Mouse (Mus musculus): ENCODE results near the gene Dhx38. TPM values are rescaled to one million over a fixed set of nuclear protein-coding genes. Genes with fewer than 3 reads are reported as not detected.

Dhx38 gene
- 10 to 100 TPM in 1 of 2 experiments, 1 to 10 TPM in 1; 9.2 to 10.6 TPM for total RNA-seq (2021)
- long read RNA-seq, experiment 1, partial matches to known transcripts: 3 of 4 reads
- long read RNA-seq, experiment 1, other reads (novel, unspliced or antisense): 1 of 4 reads
- long read RNA-seq, experiment 2, full-length matches to known transcripts: 1 of 5 reads
- long read RNA-seq, experiment 2, partial matches to known transcripts: 3 of 5 reads
- long read RNA-seq, experiment 2, other reads (novel, unspliced or antisense): 1 of 5 reads

- peak; percentile 99 for DNase-seq
Observed at GRCm38 (mm10) chr8:109565498-109566333, at the start of gene Dhx38, which contains the start of gene Txnl4b. TSS of gene Dhx38 (minus strand) at chr8:109565861. TSS of gene Txnl4b (plus strand) at chr8:109565892.

DNA sequence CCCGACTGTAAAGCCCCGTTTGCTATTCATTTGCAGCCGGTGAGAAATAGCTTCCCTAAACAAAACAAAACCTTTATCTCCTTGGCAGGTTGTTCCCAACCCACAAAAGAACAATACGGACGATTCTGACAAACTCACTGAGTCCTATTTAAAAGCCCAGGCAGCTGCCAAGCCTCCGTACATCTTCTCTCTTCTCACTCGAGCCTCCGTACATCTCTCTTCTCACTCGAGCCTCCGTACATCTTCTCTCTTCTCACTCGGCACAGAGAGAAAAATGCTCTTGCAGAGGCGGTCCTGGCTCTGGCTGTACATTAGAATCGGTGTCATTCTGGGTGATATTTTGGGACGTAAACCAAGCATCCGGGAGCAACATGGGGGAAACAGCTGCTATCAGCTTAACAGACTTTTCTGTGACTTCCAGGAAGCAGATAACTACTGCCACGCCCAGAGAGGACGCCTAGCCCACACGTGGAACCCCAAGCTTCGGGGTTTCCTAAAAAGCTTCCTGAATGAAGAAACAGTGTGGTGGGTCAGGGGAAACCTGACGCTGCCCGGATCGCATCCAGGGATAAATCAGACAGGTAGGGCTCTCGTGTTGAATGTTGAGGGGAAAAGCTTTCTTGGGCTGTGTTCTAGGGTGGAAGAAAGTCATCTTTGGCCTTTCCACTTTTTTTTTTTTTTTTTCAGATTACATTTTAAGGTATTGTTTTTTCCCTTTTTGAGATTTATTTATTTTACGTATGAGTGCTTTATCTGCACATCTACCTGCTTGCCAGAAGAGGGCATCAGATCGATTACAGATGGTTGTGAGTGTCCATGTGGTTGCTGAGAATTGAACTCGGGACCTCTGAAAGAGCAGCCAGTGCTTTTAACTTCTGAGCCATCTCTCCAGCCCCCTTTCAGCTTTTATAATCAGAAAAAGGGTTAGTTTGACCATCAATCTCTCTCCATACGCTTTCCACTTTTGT is 48.9 kb upstream of the Dhx38 start, which contains the start of gene Pkd1l3:
Gene Pkd1l3 (plus strand): TSS at position 275 of the 968 bp plus-strand sequence.
- no peak for DNase-seq

DNA sequence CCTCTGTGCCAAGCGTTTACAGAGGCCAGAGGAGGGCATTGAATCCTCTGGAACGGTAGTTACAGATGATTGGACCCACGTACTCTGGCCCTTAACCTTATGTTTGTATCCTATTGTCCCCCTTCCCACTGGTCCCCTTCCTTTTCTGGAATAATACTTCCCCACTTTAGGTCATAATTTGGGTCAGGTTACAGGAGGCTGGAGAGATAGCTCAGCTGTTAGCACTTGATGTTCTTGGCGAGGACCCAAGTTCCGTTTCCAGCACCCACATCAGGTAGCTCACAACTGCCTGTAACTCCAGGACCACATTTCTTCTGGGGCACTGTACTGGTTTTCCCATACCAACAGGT is 43.5 kb upstream of the Dhx38 start:
- DNase-seq: peak; percentile 51

DNA sequence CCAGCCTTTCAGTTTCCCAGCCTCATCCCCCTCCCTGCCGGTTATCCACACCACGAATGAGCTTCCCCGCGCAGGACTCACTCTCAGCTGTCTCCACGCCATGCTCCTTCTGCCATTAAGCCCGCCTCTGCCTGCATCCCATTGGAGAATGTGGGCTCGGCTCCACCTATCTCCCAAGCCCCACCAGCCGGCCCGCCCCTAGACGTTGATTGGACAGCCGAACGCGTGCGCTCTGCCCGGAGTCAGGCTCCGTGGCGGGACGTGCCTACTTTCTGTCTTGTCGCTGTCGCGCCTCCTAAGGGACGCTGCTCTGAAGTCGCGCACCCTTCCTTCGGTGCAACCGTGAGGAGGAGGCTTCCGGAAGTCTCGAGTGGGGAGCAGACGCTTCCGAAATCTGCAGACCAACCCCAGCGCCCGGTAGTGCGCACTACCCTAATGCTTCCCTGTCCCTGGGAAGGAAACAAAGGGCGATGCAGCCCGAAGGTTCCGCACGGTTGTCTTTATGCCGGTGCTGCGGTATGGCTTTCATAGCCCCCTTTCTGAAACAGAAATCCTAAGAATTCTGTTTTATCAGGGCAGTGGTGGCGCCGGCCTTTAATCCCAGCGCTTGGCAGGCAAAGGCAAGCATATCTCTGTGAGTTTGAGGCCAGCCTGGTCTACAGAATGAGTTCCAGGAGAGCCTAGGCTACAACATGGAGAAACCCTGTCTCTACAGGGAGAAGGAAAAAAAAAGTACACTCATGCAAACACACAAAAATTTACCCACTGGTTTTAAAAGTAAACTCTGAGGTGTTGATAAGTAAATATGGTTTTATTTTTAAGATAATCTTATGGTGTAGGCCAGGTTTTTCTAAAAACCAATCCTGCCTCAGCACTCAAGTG is 42.9 kb upstream of the Dhx38 start, which contains the start of gene Dhodh:
Gene Dhodh (minus strand): TSS at position 403 of the 882 bp plus-strand sequence.
- DNase-seq: peak; percentile 96

GRCm38 (mm10) chr8:109607650-109608049 is 42.0 kb upstream of the Dhx38 start:
- no peak for DNase-seq

DNA sequence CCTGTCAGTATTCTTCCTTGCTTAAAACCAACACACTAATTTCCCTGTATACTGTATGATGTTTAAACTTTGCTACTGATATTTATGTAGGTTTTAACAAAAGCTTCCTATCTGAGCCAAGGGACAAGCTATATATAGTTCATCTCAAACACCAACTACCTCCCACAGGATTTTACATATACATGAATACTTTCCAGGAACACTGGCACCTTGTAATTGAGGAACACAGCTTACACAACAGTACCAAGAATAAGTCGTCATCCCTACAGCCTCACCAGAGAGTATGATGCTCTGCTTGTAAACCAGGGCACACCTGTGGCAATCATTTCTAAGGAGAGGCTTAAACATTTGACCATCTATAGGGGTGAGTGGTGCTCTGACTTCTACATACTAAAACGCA is 41.1 kb upstream of the Dhx38 start:
- no peak for DNase-seq

DNA sequence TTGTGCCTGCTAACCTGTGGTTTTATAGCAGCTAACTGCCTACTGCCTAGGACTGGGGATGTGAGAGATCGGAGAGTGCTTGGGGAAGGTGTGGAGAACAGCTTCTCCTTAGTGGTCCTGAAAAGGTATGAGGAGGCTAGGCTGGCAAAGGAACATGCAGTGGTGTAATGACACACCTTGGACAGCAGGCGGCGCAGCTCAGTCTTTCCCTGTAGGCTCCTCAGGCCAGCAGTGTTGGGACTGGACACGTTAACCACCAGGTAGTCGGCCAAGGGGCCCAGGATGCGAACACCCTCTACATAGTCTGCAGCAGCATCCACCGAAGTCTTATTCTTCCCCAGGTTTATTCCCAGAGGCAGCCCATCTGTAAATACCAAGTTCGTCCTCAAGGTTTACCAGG is 30.2 kb upstream of the Dhx38 start:
- DNase-seq: no peak

DNA sequence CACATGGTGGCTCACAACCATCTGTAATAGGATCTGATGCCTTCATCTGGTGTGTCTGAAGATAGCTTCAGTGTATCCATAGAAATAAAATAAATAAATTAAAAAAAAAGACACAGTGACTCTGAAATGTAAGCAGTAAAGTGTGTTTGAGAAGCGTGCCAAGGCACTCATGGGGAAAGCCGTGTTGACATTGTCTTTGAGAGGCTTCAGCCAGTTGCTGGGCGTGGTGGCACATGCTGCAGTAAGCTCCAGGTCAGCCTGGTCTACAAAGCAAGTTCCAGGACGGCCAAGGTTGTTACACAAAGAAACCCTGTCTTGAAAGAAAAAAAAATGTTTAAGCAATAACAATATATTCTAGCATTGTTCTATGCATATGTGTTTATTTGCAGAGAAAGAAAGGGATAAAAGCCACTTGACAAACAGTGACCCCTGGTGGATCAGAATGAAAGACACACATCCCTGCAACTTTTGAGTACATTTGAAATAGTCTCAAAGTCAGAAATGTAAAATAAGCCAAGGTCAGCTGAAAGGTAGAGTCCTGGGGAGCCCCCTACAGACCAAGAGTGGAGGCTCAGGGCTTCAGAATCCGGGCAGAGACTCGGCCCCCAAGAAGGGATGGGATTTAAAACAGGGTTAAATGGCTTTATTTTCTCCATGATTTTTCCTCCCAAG is 27.6 kb upstream of the Dhx38 start:
- no peak for DNase-seq

DNA sequence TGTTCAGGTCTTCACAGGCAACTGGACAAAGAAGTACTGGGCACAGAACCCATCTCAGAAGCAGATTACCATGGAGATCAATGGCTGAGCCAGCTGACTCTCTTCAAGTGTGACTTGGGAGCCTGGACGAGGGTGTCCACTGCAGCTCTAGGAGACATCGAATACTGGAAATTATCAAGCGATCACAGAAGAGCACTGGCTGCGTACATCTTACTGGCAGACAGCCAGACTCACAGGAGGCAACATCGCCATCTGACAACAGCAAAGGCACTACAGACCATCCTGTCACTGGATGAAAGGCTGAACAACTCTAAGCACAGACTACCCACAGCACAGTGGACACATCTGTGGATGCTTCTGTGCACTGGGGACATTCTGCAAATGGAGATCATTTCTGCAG is 26.5 kb upstream of the Dhx38 start:
- no peak for DNase-seq

- no peak for DNase-seq
Observed at GRCm38 (mm10) chr8:109591367-109591766, 25.7 kb upstream of the Dhx38 start.

- no peak for DNase-seq
Observed at GRCm38 (mm10) chr8:109590901-109591300, 25.2 kb upstream of the Dhx38 start.

DNA sequence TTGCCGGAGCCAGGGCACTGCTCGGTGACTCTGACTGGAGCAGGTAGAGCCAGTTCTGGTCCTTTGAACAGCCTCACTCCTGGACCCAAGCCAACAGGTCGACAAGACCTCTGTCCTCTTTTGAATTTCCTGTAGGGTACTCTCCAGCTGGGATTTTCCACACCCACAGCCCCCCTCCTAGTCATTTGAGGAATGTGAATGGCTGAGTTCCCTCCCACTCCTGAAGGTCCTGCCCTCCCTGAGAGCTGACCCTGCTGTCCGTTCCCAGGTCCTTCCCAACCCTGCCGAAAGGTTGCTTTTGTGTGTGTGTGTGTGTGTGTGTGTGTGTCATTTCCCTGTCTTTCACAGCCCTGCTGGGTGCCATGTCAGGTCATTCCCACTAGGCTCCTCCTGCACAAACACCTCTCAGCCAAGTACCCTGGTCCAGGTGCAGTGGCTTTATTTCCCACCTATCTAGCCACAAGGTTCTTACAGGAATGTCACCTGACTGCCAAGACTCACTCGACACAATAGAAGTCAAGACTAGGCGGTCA is 21.4 kb upstream of the Dhx38 start:
- DNase-seq: no peak

- DNase-seq: no peak
Observed at GRCm38 (mm10) chr8:109585652-109586051, 20.0 kb upstream of the Dhx38 start.

GRCm38 (mm10) chr8:109584830-109585229 is 19.2 kb upstream of the Dhx38 start:
- no peak for DNase-seq

DNA sequence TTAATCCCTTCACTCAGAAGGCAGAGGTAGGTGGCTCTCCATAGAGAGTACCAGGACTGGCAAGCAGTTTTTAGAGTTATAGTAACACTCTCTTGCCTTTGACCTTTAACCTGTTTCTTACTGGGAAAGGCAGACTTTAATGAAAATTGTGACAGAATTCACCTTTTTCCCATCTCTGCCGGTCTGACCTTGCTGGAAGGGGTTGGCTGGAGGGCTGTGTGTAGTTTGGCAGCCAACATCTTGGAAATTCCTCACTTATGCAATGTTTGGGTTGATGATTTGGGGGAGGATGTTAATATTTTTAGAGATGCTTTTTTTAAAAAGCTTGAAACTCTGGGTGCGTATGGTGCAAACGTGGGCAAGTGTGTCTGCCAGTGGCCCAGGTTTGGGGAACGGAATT is 18.6 kb upstream of the Dhx38 start:
- DNase-seq: no peak

DNA sequence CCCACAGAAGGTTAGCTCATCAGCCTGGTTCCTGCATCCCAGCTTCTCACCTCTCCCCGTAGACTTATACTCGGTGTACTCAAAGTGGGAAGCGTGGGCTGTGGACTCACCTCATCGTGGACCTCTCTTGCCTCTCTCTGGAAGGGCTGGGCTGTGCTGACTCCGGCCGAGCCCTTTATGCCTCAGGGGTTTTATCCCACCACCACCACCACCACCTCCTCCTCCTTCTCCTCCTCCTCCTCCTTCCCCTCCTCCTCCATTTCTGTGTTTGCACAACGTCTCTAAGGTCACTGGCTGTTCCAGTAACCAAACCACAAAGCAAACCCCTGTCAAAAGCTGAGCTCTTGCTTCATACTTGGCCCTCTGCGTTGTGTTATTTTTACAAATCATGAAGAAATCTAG is 13.2 kb upstream of the Dhx38 start, which contains the start of gene Hp:
Gene Hp (minus strand): TSS at position 273 of the 402 bp plus-strand sequence.
- no peak for DNase-seq

GRCm38 (mm10) chr8:109576311-109576710 is 10.7 kb upstream of the Dhx38 start:
- DNase-seq: no peak

DNA sequence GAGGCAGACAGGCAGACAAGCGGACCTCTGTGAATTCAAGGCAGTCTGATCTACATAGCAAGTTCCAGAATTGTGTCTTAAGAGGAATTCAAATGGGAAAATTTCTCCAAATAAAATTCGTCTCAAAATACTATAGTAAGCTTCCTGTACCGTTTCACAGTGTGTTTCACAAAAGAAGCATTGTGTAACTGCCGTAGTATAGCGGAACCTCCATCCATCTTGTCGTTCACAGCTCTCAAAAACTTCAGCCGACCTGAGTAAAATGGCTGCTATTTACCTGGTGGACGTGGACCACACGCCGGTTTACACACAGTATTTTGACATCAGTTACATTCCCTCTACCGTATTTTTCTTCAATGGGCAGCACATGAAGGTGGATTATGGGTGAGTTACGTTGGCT is 5.5 kb upstream of the Dhx38 start:
- no peak for DNase-seq

GRCm38 (mm10) chr8:109564766-109565165 is 895 bp downstream of the Dhx38 start:
- DNase-seq: no peak

GRCm38 (mm10) chr8:109563881-109564280 is 1.8 kb downstream of the Dhx38 start:
- no peak for DNase-seq
